Mouse (Mus musculus) MEL (cell line): Measurements from ENCODE around the gene Mlxip. TPM values are rescaled to one million over a fixed set of nuclear protein-coding genes. Genes with fewer than 3 reads are reported as not detected.

ENCODE experiments used
- DNase-seq: peaks from one replicate; pipeline ENCODE4 v3.0.0; 2011; ENCODE audit warnings: low read depth, low spot score
- H3K27ac ChIP-seq: 2 replicates; pipeline ENCODE4 v1.5.1; 2012; ENCODE audit warnings: low read depth, mild to moderate bottlenecking, control low read depth, low read length, moderate library complexity; ENCODE audit not compliant: control insufficient read depth
- H3K27me3 ChIP-seq, 2 experiments: fragments of 150-350 bp in 1 of 2; sonication (generic) in 1 of 2; 2 replicates each; pipeline ENCODE4 v1.6.1; 2012; ENCODE audit warnings: low read length in 2 of 2, mild to moderate bottlenecking in 2 of 2, improper control_type of control experiment in 1 of 2, moderate library complexity in 1 of 2; ENCODE audit not compliant: insufficient read depth in 2 of 2, control insufficient read depth in 1 of 2
- H3K36me3 ChIP-seq, 2 experiments: 2 replicates each; pipeline ENCODE4 v1.6.1; 2012 to 2014; ENCODE audit warnings: low read length in 2 of 2, improper control_type of control experiment in 1 of 2, inconsistent platforms in 1 of 2, mild to moderate bottlenecking in 1 of 2; ENCODE audit not compliant: insufficient read depth in 2 of 2, control insufficient read depth in 1 of 2
- H3K4me1 ChIP-seq, 2 experiments: fragments of 150-350 bp in 1 of 2; sonication (generic) in 1 of 2; 2 replicates each; pipeline ENCODE4 v1.6.1; 2012; ENCODE audit warnings: low read length in 2 of 2, improper control_type of control experiment in 1 of 2, mild to moderate bottlenecking in 1 of 2; ENCODE audit not compliant: insufficient read depth in 2 of 2, control insufficient read depth in 1 of 2
- H3K4me3 ChIP-seq, 2 experiments: fragments of 150-350 bp in 1 of 2; sonication (generic) in 1 of 2; 2 replicates each; pipeline ENCODE4 v1.5.1; 2012; ENCODE audit warnings: low read depth in 2 of 2, low read length in 2 of 2, mild to moderate bottlenecking in 2 of 2, moderate library complexity in 2 of 2, control low read depth in 1 of 2, improper control_type of control experiment in 1 of 2; ENCODE audit not compliant: control insufficient read depth in 1 of 2, insufficient read depth in 1 of 2
- H3K79me2 ChIP-seq: 2 replicates; pipeline ENCODE4 v1.6.1; 2012; ENCODE audit warnings: mild to moderate bottlenecking, low read length, moderate library complexity; ENCODE audit not compliant: control insufficient read depth, poor library complexity, insufficient read depth
- H3K9ac ChIP-seq: 2 replicates; pipeline ENCODE4 v1.6.1; 2012; ENCODE audit warnings: low read depth, mild to moderate bottlenecking, control low read depth, low read length, moderate library complexity; ENCODE audit not compliant: control insufficient read depth, poor library complexity, severe bottlenecking
- H3K9me3 ChIP-seq: fragments of 150-350 bp; sonication (generic); replicated peaks from 2 replicates; pipeline ENCODE4 v1.6.1; 2012; ENCODE audit warnings: mild to moderate bottlenecking, low read length, improper control_type of control experiment, moderate library complexity; ENCODE audit not compliant: insufficient read depth
- CHD2 ChIP-seq: IDR thresholded peaks from 2 replicates; pipeline ENCODE4 v1.6.1; 2011; ENCODE audit warnings: low read length, improper control_type of control experiment
- CTCF ChIP-seq, 3 experiments: IDR thresholded peaks in 2 of 3; conservative IDR thresholded peaks in 1 of 3; 2 replicates each; pipeline ENCODE4 v1.5.1; 2011 to 2012; ENCODE audit warnings: low read length in 3 of 3, low read depth in 2 of 3, mild to moderate bottlenecking in 2 of 3, improper control_type of control experiment in 1 of 3, inconsistent platforms in 1 of 3, mixed read lengths in 1 of 3, moderate library complexity in 1 of 3; ENCODE audit not compliant: control insufficient read depth in 1 of 3, insufficient read depth in 1 of 3, poor library complexity in 1 of 3, severe bottlenecking in 1 of 3
- ETS1 ChIP-seq: IDR thresholded peaks from 2 replicates; pipeline ENCODE4 v1.6.1; 2012; ENCODE audit warnings: low read depth, mild to moderate bottlenecking, inconsistent platforms, low read length, improper control_type of control experiment, moderate library complexity
- GABPA ChIP-seq: IDR thresholded peaks from 2 replicates; pipeline ENCODE4 v1.6.1; 2012; ENCODE audit warnings: low read depth, mild to moderate bottlenecking, inconsistent platforms, low read length, improper control_type of control experiment, moderate library complexity
- HCFC1 ChIP-seq: IDR thresholded peaks from 2 replicates; pipeline ENCODE4 v1.6.1; 2012; ENCODE audit warnings: low read depth, mild to moderate bottlenecking, inconsistent platforms, low read length, improper control_type of control experiment, moderate library complexity
- KAT2A ChIP-seq: conservative IDR thresholded peaks from 2 replicates; pipeline ENCODE4 v1.6.1; 2012; ENCODE audit warnings: low read depth, low read length, improper control_type of control experiment, inconsistent platforms
- MAFK ChIP-seq: IDR thresholded peaks from 2 replicates; pipeline ENCODE4 v1.6.1; 2011; ENCODE audit warnings: low read depth, mild to moderate bottlenecking, low read length, improper control_type of control experiment, borderline replicate concordance
- MAX ChIP-seq: IDR thresholded peaks from 2 replicates; pipeline ENCODE4 v1.6.1; 2011; ENCODE audit warnings: low read length, improper control_type of control experiment
- MEF2A ChIP-seq: IDR thresholded peaks from 2 replicates; pipeline ENCODE4 v1.6.1; 2014; ENCODE audit warnings: low read depth, mild to moderate bottlenecking, inconsistent platforms, low read length, improper control_type of control experiment; ENCODE audit not compliant: poor library complexity, insufficient replicate concordance, severe bottlenecking; ENCODE audit errors: extremely low read depth
- MXI1 ChIP-seq: IDR thresholded peaks from 2 replicates; pipeline ENCODE4 v1.6.1; 2011; ENCODE audit warnings: mild to moderate bottlenecking, low read depth, low read length, improper control_type of control experiment
- MYB ChIP-seq: IDR thresholded peaks from 2 replicates; pipeline ENCODE4 v1.6.1; 2011; ENCODE audit warnings: mild to moderate bottlenecking, low read depth, low read length, improper control_type of control experiment
- MYC ChIP-seq: IDR thresholded peaks from 2 replicates; pipeline ENCODE4 v1.6.1; 2011; ENCODE audit warnings: low read depth, mild to moderate bottlenecking, low read length, improper control_type of control experiment, moderate library complexity
- NELFE ChIP-seq: IDR thresholded peaks from 2 replicates; pipeline ENCODE4 v1.6.1; 2011; ENCODE audit warnings: low read depth, low read length, improper control_type of control experiment
- NRF1 ChIP-seq: IDR thresholded peaks from 2 replicates; pipeline ENCODE4 v1.6.1; 2014; ENCODE audit warnings: low read depth, mild to moderate bottlenecking, inconsistent platforms, low read length, improper control_type of control experiment, moderate library complexity; ENCODE audit not compliant: poor library complexity, insufficient read depth, severe bottlenecking
- POLR2A ChIP-seq, 2 experiments: IDR thresholded peaks; 2 replicates each; pipeline ENCODE4 v1.6.1; 2011 to 2012; ENCODE audit warnings: low read length in 2 of 2, mild to moderate bottlenecking in 2 of 2, control low read depth in 1 of 2, improper control_type of control experiment in 1 of 2, low read depth in 1 of 2, moderate library complexity in 1 of 2; ENCODE audit not compliant: control insufficient read depth in 1 of 2, insufficient read depth in 1 of 2, poor library complexity in 1 of 2
- POLR2AphosphoS2 ChIP-seq: IDR thresholded peaks from 2 replicates; pipeline ENCODE4 v1.6.1; 2011; ENCODE audit warnings: low read length, improper control_type of control experiment
- RAD21 ChIP-seq: IDR thresholded peaks from 2 replicates; pipeline ENCODE4 v1.6.1; 2011; ENCODE audit warnings: mild to moderate bottlenecking, low read depth, low read length, improper control_type of control experiment
- RCOR1 ChIP-seq: IDR thresholded peaks from 2 replicates; pipeline ENCODE4 v1.6.1; 2012; ENCODE audit warnings: low read depth, mild to moderate bottlenecking, inconsistent platforms, low read length, improper control_type of control experiment
- TAL1 ChIP-seq: IDR thresholded peaks from 2 replicates; pipeline ENCODE4 v1.6.1; 2012; ENCODE audit warnings: mild to moderate bottlenecking, inconsistent platforms, low read length, moderate library complexity, mixed read lengths
- TBP ChIP-seq: IDR thresholded peaks from 2 replicates; pipeline ENCODE4 v1.8.0; 2011; ENCODE audit warnings: low read depth, low read length, improper control_type of control experiment
- TCF12 ChIP-seq: IDR thresholded peaks from 2 replicates; pipeline ENCODE4 v1.6.1; 2014; ENCODE audit warnings: low read depth, mild to moderate bottlenecking, inconsistent platforms, low read length, improper control_type of control experiment, moderate library complexity
- USF2 ChIP-seq, 2 experiments: IDR thresholded peaks; 2 replicates each; pipeline ENCODE4 v1.6.1; 2011 to 2012; ENCODE audit warnings: improper control_type of control experiment in 2 of 2, low read length in 2 of 2, borderline replicate concordance in 1 of 2, inconsistent platforms in 1 of 2, low read depth in 1 of 2, mild to moderate bottlenecking in 1 of 2; ENCODE audit not compliant: insufficient read depth in 1 of 2
- ZNF384 ChIP-seq: IDR thresholded peaks from 2 replicates; pipeline ENCODE4 v1.6.1; 2012; ENCODE audit warnings: low read depth, mild to moderate bottlenecking, inconsistent platforms, low read length, improper control_type of control experiment
- polyA plus RNA-seq, 2 experiments: library from polyadenylated mRNA; stranded (reverse) in 1 of 2; unstranded in 1 of 2; fragments of >175 nt in 1 of 2; fragments of >200 nt in 1 of 2; gene quantifications; 2 replicates each; pipeline versions ENCODE4 v1.2.1 to v1.2.4; 2012; ENCODE audit warnings: low replicate concordance in 2 of 2, low read depth in 1 of 2; ENCODE audit not compliant: insufficient read length in 2 of 2, insufficient read depth in 1 of 2, missing spikeins in 1 of 2
- total RNA-seq: library from RNA; depleted of rRNA; stranded (reverse); fragments of 300-350 nt; gene quantifications from 2 replicates; pipeline ENCODE4 v1.2.3, GENCODE M21; 2012

Mlxip gene
- total and polyA plus RNA-seq, 3 experiments, result 5.2 to 21.9 TPM; not detected in 1

GRCm38 (mm10) chr5:123461420-123461819, 66.8 kb downstream of the Mlxip start (continued):
- TF ChIP-seq POLR2AphosphoS2 (no peak), MXI1 (no peak), MAX (no peak), NELFE (no peak), ETS1 (peak; percentile 71), ZNF384 (no peak), NRF1 (no peak), RAD21 (no peak), MYB (no peak)
- TF ChIP-seq, all 39 proteins: peak for 10

DNA sequence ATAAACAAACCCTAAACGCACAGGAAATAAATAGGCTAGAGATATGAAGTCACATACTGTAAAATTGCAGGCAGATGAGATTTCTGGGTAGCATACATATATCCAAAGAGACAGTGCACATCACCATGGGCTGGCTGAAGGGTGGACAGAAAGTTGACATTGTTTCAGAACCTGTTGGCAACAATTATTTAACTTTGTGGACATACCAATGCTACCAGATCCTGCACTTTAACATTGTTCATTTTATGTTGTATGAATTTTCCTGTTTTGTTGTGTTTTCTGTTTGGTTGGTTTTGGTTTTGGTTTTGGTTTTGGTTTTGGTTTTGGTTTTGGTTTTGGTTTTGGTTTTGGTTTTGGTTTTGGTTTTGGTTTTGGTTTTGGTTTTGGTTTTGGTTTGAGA, 70.0 kb downstream of the Mlxip start:
- no peak overlapping the region for H3K27ac ChIP-seq
- TF ChIP-seq TCF12 (no peak), NELFE (no peak), NRF1 (no peak), CHD2 (no peak), RCOR1 (no peak), TBP (no peak), TAL1 (no peak), MEF2A (no peak), MYC (no peak), KAT2A (no peak), USF2 (IDR thresholded peaks at IDR 0.05; ENCODE audit: borderline replicate concordance in 1 of 2, insufficient read depth in 1 of 2, low read depth in 1 of 2, low read length in 2 of 2) (no peak), MYB (no peak), HCFC1 (no peak)
- no peaks in the 10 kb centered on the region for H3K79me2 ChIP-seq
- no peak overlapping the region for H3K4me3 ChIP-seq
- no peaks in the 10 kb centered on the region for H3K9me3 ChIP-seq
- H3K36me3 ChIP-seq, result peaks cover 0 to 8% of the 10 kb centered on the region in 2 experiments; a peak in 2 of 4 replicates
- peaks cover 4 to 9% of the 10 kb centered on the region in 2 experiments for H3K4me1 ChIP-seq
- no peaks in the 10 kb centered on the region for H3K27me3 ChIP-seq
- no peak for DNase-seq
- no peak overlapping the region for H3K9ac ChIP-seq

- no peak for TF ChIP-seq POLR2A (IDR thresholded peaks at IDR 0.05; ENCODE audit: control insufficient read depth in 1 of 2, insufficient read depth in 1 of 2, low read depth in 1 of 2, low read length in 2 of 2, poor library complexity in 1 of 2)
- no peak for TF ChIP-seq MAFK
- TF ChIP-seq CHD2, result no peak
- TF ChIP-seq CTCF (IDR thresholded peaks at IDR 0.05 in 2 of 3, conservative IDR thresholded peaks at IDR 0.05 in 1 of 3; ENCODE audit: control insufficient read depth in 1 of 3, insufficient read depth in 1 of 3, low read depth in 2 of 3, low read length in 3 of 3, poor library complexity in 1 of 3, severe bottlenecking in 1 of 3), result no peak
- no peak for TF ChIP-seq HCFC1
- no peak for TF ChIP-seq GABPA
- TF ChIP-seq TBP, result no peak
- TF ChIP-seq ETS1, result no peak
- TF ChIP-seq, all 39 proteins: peak for 0
- no peak overlapping the region for H3K4me3 ChIP-seq
- no peaks in the 10 kb centered on the region for H3K9me3 ChIP-seq
- H3K9ac ChIP-seq, result no peak overlapping the region
- DNase-seq, result no peak
- no peaks in the 10 kb centered on the region for H3K36me3 ChIP-seq
- no peak overlapping the region for H3K27ac ChIP-seq
- H3K27me3 ChIP-seq, result no peaks in the 10 kb centered on the region; a peak in 1 of 4 replicates
- H3K4me1 ChIP-seq, result no peaks in the 10 kb centered on the region
- H3K79me2 ChIP-seq, result no peaks in the 10 kb centered on the region
Measured at GRCm38 (mm10) chr5:123470784-123471400, 76.3 kb downstream of the Mlxip start.
